Mouse (Mus musculus): ENCODE data around the gene Pex11g. TPM values are rescaled to one million over a fixed set of nuclear protein-coding genes. Genes with fewer than 3 reads are reported as not detected.

Gene Pex11g
- polyA plus RNA-seq, 1 experiment from 2014 or later: 4.9 TPM

DNA sequence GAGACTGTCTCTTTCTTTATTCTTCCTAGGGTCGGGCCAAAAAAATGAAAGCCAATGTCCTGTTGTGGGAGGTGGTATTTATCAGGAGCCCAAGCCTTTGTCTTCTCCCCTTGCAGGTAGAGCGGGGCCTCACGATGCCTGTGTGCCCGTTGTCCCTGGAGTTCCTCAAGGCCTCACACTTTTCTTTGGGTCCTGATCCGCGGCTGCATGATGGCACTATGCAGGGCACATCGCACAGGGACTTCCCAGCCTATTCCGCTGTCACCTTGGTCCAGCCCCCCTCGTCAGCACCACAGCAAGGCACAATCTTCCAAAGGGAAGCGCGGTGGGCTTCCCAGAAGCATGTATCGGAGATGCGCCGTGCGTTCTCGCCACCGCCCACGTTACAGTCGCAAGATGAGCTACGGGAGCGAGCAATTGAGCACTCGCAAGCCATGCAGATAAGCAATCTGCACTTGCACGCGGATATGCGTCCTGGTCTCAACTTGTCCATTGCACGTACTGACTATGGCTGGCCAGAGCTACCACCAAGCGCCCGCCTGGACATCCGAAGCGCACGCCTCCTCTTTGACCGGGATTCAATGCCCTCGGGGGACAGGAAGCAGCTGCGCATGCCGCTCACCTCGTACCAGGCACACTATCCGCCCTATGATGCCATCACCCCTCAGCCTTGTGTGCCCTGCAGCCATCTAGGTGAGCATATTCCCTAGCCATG, 8.4 kb upstream of the Pex11g start:
- Histone ChIP-seq H3K27ac (replicated peaks) (no peak overlapping the region), H3K9me3 (no peaks in the 10 kb centered on the region), H3K4me1 (peaks cover 14% of the 10 kb centered on the region), H3K36me3 (no peaks in the 10 kb centered on the region), H3K27me3 (replicated peaks) (peaks cover 20% of the 10 kb centered on the region), H3K4me2 (peak overlapping the region; percentile 74), H3K4me3 (peak overlapping the region; percentile 48), H3K9ac (peak overlapping the region; percentile 72)
- 16% methylated on average over 37 of the region's 37 CpGs for WGBS
- no peak for ATAC-seq (ENCODE audit: extremely low read depth, insufficient number of reproducible peaks, low FRiP score, low TSS enrichment)

DNA sequence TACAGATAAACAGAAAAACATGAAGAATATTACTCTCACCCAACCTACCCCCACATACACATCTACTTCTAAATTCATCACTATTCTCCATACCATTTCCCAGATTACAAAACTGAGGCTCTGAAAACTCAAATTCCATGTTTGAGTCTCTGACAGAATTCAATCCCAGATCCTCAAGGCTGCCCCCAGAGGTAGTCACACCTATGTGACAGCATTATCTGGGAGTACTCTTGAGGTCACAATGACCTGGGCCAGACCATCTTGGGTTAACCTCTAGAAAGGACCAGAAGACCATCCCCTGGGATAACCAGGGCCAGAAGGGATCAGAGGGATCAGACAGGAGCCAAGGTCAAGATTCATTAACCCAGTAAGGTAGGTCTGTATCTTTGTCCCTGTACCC, 3.1 kb upstream of the Pex11g start, which contains the start of gene Tex45:
Gene Tex45, plus strand, starts transcription at position 301 of the 400 bp plus-strand sequence.
- no peak within 1 kb of the TSS for H3K9ac ChIP-seq
- peaks cover 10% of the 10 kb centered on the region for H3K4me1 ChIP-seq
- no peaks in the 10 kb centered on the region for H3K36me3 ChIP-seq
- H3K27me3 ChIP-seq (replicated peaks): no peaks in the 10 kb centered on the region
- no peak within 1 kb of the TSS for H3K27ac ChIP-seq (replicated peaks)
- no peaks in the 10 kb centered on the region for H3K9me3 ChIP-seq
- no peak within 1 kb of the TSS for H3K4me2 ChIP-seq
- no peak within 1 kb of the TSS for H3K4me3 ChIP-seq
- ATAC-seq (ENCODE audit: extremely low read depth, insufficient number of reproducible peaks, low FRiP score, low TSS enrichment): no peak

DNA sequence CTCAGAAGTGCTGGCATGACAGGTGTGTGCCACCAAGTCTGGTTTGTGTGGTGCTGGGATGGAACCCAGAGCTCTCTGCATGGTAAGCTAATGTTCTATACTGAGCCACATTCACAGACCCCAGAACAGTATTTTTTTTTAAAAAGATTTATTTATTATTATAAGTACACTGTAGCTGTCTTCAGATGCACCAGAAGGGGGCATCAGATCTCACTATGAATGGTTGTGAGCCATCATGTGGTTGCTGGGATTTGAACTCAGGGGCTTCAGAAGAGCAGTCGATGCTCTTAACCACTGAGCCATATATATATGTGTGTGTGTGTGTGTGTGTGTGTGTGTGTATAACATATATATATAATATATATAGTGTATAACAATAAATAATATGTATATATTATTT, 1.4 kb upstream of the Pex11g start:
- Histone ChIP-seq H3K4me2 (no peak overlapping the region), H3K9me3 (no peaks in the 10 kb centered on the region), H3K27me3 (replicated peaks) (no peaks in the 10 kb centered on the region), H3K36me3 (no peaks in the 10 kb centered on the region), H3K4me3 (no peak overlapping the region), H3K9ac (no peak overlapping the region), H3K27ac (replicated peaks) (no peak overlapping the region), H3K4me1 (peaks cover 10% of the 10 kb centered on the region)
- 82% methylated on average over 1 of the region's 1 CpGs for WGBS
- ATAC-seq (ENCODE audit: extremely low read depth, insufficient number of reproducible peaks, low FRiP score, low TSS enrichment): no peak

GRCm38 (mm10) chr8:3467886-3468545, 536 bp upstream of the Pex11g start:
- ATAC-seq (ENCODE audit: extremely low read depth, insufficient number of reproducible peaks, low FRiP score, low TSS enrichment): no peak
- Histone ChIP-seq H3K4me3 (peak overlapping the region; percentile 64), H3K4me2 (peak overlapping the region; percentile 81), H3K27ac (replicated peaks) (peak overlapping the region; percentile 84), H3K27me3 (replicated peaks) (no peaks in the 10 kb centered on the region), H3K4me1 (peaks cover 10% of the 10 kb centered on the region), H3K36me3 (no peaks in the 10 kb centered on the region), H3K9me3 (no peaks in the 10 kb centered on the region), H3K9ac (peak overlapping the region; percentile 85)
- 54% methylated on average over 9 of the region's 9 CpGs for WGBS

- Histone ChIP-seq H3K9ac (no peak overlapping the region), H3K27me3 (replicated peaks) (no peaks in the 10 kb centered on the region), H3K4me1 (peaks cover 10% of the 10 kb centered on the region), H3K27ac (replicated peaks) (no peak overlapping the region), H3K4me2 (no peak overlapping the region), H3K4me3 (no peak overlapping the region), H3K9me3 (no peaks in the 10 kb centered on the region), H3K36me3 (peaks cover 5% of the 10 kb centered on the region)
- WGBS: 57% methylated on average over 5 of the region's 5 CpGs
- no peak for ATAC-seq (ENCODE audit: extremely low read depth, insufficient number of reproducible peaks, low FRiP score, low TSS enrichment)
Observed at GRCm38 (mm10) chr8:3464309-3464708, 3.2 kb downstream of the Pex11g start.

DNA sequence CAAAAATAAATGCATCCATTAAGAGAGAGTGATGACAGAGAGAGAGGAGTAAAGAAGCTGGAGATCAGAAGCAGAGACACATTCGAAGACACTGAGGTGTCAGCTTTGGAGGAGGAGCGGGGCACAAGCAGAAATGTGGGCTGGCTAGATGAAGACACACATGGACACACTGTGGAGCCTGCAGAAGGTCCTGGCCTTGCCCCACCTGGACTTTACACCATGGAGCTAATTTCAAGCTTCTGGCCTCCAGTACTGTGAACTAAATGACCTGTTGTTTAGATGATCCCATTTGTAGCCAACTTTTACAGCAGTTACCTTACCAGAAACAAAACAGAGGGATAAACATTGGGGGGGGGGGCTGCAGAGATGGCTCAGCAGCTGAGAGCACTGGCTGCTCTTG, 4.2 kb downstream of the Pex11g start:
- Histone ChIP-seq H3K9ac (no peak overlapping the region), H3K4me2 (no peak overlapping the region)
- WGBS: 89% methylated on average over 2 of the region's 2 CpGs

GRCm38 (mm10) chr8:3451992-3452391, 15.5 kb downstream of the Pex11g start:
- Histone ChIP-seq H3K4me1 (no peaks in the 10 kb centered on the region), H3K4me3 (no peak overlapping the region), H3K9me3 (no peaks in the 10 kb centered on the region), H3K27ac (replicated peaks) (no peak overlapping the region), H3K36me3 (peaks cover 98% of the 10 kb centered on the region), H3K27me3 (replicated peaks) (no peaks in the 10 kb centered on the region), H3K4me2 (no peak overlapping the region), H3K9ac (no peak overlapping the region)
- ATAC-seq (ENCODE audit: extremely low read depth, insufficient number of reproducible peaks, low FRiP score, low TSS enrichment): no peak
- 94% methylated on average over 25 of the region's 25 CpGs for whole genome bisulfite sequencing

More for the DNA sequence above, 4.2 kb downstream of the Pex11g start:
- Histone ChIP-seq H3K4me1 (peaks cover 10% of the 10 kb centered on the region), H3K4me3 (no peak overlapping the region), H3K36me3 (peaks cover 13% of the 10 kb centered on the region), H3K9me3 (no peaks in the 10 kb centered on the region), H3K27ac (replicated peaks) (no peak overlapping the region), H3K27me3 (replicated peaks) (no peaks in the 10 kb centered on the region)
- ATAC-seq (ENCODE audit: extremely low read depth, insufficient number of reproducible peaks, low FRiP score, low TSS enrichment): no peak

DNA sequence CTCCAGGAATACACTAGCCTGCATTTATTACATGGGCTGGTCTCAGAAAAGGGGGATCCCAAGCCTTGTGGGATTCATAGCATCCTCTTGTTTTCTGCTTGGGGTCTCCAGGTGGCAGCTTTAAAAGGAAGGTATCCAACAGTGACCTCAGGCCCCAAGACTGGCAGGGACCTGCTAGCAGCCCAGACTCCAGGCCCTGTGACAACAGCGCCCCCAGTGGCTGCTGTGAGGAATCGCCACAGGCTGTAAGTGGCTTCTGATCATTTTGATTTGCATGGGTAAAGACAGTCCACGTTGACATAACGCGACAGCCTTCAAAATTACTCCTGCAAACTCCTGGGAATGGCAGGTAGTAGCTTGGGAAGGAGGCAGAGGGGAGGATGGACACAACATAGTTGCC, 16.8 kb downstream of the Pex11g start:
- Histone ChIP-seq H3K27me3 (replicated peaks) (no peaks in the 10 kb centered on the region), H3K4me1 (no peaks in the 10 kb centered on the region), H3K4me3 (no peak overlapping the region), H3K9ac (no peak overlapping the region), H3K27ac (replicated peaks) (no peak overlapping the region), H3K36me3 (peaks cover 99% of the 10 kb centered on the region), H3K9me3 (no peaks in the 10 kb centered on the region), H3K4me2 (no peak overlapping the region)
- no peak for ATAC-seq (ENCODE audit: extremely low read depth, insufficient number of reproducible peaks, low FRiP score, low TSS enrichment)
- WGBS: 27% methylated on average over 5 of the region's 5 CpGs

DNA sequence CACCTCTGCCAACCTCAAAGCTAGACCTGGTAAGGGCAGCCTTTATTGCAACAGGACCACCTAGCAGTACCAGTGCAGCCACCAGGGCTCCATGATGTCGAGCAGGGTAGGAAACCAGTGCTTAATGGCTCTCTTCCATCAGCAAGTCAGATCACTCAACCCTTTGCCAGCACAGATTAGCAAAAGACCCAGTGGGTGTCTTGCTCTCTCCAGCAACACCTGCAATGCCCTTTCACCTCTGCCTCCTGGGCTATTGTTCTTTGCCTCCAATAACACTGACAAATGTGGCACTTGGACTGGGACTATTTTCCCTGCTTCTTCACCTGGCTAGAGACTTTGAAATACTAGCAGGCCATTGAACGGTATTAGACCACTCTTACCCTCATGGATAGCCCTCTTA, 18.3 kb downstream of the Pex11g start:
- Histone ChIP-seq H3K27ac (replicated peaks) (no peak overlapping the region), H3K4me2 (no peak overlapping the region), H3K4me1 (no peaks in the 10 kb centered on the region), H3K4me3 (no peak overlapping the region), H3K36me3 (peaks cover 95% of the 10 kb centered on the region), H3K27me3 (replicated peaks) (no peaks in the 10 kb centered on the region), H3K9me3 (no peaks in the 10 kb centered on the region), H3K9ac (no peak overlapping the region)
- ATAC-seq (ENCODE audit: extremely low read depth, insufficient number of reproducible peaks, low FRiP score, low TSS enrichment): no peak
- 74% methylated on average over 2 of the region's 2 CpGs for WGBS

DNA sequence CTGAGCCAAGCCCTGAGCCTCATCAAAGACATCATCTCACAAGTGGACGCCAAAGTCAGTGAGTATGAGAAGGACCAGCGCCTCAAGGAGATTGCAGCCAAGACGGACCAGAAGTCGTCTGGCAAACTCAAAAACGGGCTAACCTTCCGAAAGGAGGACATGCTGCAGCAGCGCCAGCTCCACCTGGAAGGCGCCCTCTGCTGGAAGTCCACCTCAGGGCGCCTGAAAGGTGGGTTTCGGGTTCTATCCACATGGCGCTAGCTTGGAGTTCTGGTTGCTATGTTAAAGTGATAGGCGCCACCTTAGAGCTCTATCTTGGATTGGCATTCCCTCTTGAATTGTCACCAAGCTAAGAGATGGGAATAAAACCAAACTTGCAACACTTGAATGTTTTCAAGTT, 28.0 kb downstream of the Pex11g start:
- no peak overlapping the region for H3K9ac ChIP-seq
- 69% methylated on average over 12 of the region's 12 CpGs for WGBS
- H3K4me1 ChIP-seq: no peaks in the 10 kb centered on the region
- H3K27me3 ChIP-seq (replicated peaks): no peaks in the 10 kb centered on the region
- no peak overlapping the region for H3K4me2 ChIP-seq
- peaks cover 83% of the 10 kb centered on the region for H3K36me3 ChIP-seq
- no peaks in the 10 kb centered on the region for H3K9me3 ChIP-seq
- H3K4me3 ChIP-seq: no peak overlapping the region
- H3K27ac ChIP-seq (replicated peaks): no peak overlapping the region
- ATAC-seq (ENCODE audit: extremely low read depth, insufficient number of reproducible peaks, low FRiP score, low TSS enrichment): no peak

GRCm38 (mm10) chr8:3436492-3436891, 31.0 kb downstream of the Pex11g start:
- H3K4me1 ChIP-seq: no peaks in the 10 kb centered on the region
- H3K4me2 ChIP-seq: no peak overlapping the region
- H3K27ac ChIP-seq (replicated peaks): no peak overlapping the region
- no peaks in the 10 kb centered on the region for H3K9me3 ChIP-seq
- H3K9ac ChIP-seq: no peak overlapping the region
- H3K36me3 ChIP-seq: peaks cover 98% of the 10 kb centered on the region
- H3K27me3 ChIP-seq (replicated peaks): no peaks in the 10 kb centered on the region
- WGBS: 77% methylated on average over 6 of the region's 6 CpGs
- ATAC-seq (ENCODE audit: extremely low read depth, insufficient number of reproducible peaks, low FRiP score, low TSS enrichment): no peak
- no peak overlapping the region for H3K4me3 ChIP-seq

GRCm38 (mm10) chr8:3431113-3431512, 36.4 kb downstream of the Pex11g start:
- H3K4me2 ChIP-seq: no peak overlapping the region
- 69% methylated on average over 3 of the region's 3 CpGs for WGBS
- no peak for ATAC-seq (ENCODE audit: extremely low read depth, insufficient number of reproducible peaks, low FRiP score, low TSS enrichment)
- no peak overlapping the region for H3K9ac ChIP-seq
- H3K27ac ChIP-seq (replicated peaks): no peak overlapping the region
- peaks cover 5% of the 10 kb centered on the region for H3K4me1 ChIP-seq
- H3K27me3 ChIP-seq (replicated peaks): no peaks in the 10 kb centered on the region
- H3K36me3 ChIP-seq: peaks cover 86% of the 10 kb centered on the region
- H3K9me3 ChIP-seq: no peaks in the 10 kb centered on the region
- H3K4me3 ChIP-seq: no peak overlapping the region
